Mouse (Mus musculus) embryo, embryonic 10.5 days (tissue): ENCODE measurements around the gene Slco4a1.

Experiments
- DNase-seq: peaks from one replicate; pipeline ENCODE4 v3.0.0-alpha.2; 2015; ENCODE audit warnings: low spot score

The Slco4a1 gene

DNA sequence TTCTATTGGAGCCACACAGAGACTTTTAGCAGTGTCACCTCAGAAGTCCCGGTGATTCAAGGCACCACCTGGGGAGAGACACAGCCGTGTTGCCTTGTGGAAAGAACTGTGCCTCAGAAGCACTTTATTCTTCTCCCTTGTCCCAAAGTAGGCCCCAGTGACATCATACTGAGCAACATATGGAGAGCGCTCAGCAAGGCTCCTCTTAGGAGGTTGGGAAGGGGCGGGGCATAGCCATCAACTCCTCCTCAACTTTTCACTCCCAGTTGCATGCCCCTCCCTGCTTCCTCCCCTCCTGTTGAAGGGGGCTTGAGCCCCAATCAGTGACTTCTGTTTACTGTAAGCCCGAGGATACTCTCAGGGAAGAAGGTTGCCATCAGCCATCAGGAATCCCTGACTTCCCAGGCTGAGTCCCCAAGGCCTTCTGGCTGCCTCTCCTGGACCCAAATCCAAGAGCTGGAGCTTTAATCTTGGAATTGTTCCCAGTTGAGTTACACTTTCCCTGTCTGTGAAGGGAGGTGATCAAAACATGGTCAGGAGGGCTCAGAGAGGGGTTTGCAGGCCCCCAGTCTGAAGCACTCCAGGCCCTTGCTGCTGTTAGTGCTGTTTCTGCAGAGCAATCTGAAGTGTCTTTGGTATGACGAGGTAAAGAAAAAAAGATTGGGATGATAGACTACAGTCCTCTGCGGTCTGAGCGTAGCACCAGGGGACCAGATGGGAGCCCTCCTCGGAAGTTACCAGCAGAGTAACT is 45.3 kb downstream of the Slco4a1 start:
- no peak for DNase-seq

DNA sequence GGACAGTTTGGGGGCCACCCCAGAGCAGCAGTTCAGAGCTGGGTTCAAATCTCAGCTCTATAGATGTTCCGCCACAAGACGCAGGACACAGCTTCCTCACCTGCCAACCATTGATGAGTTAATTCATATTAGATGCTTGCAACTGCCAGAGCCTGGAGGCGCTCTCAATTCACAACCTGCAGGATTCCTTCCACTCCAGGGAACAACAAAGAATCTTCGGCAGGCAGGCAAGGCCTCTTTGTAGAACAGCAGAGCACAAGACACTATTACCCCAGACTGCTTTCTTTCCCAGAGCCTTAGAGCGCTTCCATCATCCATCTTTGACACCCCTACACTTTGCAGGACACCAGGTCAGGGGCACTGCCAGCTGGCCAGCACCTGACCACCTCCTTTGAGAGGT is 50.2 kb downstream of the Slco4a1 start:
- no peak for DNase-seq

DNA sequence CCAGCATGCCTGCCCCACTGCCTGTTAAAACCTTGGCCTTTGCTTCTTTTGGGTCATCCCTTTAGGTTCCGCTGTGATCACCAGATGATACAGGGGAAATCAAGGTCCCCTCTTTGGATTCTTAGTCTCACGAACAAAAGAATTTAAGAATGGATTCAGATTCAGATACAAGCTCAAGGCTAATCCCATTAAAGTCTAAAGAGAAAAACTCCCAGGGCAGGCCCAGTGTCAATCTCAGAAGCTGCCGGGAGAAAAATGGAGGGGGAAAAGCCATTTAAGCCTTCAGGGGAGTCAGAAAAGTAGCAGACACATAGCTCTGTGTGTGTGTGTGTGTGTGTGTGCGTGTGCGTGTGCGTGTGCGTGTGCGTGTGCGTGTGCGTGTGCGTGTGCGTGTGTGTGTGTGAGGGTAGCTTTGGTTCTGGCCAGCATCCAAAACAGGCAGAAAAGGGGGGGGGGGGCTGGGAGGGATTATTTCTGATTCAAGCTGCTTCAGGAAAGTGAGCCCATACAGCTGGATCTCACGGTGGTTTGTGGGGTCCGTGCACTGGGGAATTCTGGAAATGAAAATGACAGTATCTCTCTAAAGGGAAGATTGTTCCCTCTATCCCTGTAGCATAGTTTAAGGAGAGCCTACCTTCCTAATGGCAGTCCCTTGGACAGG is 52.5 kb downstream of the Slco4a1 start:
- no peak for DNase-seq

DNA sequence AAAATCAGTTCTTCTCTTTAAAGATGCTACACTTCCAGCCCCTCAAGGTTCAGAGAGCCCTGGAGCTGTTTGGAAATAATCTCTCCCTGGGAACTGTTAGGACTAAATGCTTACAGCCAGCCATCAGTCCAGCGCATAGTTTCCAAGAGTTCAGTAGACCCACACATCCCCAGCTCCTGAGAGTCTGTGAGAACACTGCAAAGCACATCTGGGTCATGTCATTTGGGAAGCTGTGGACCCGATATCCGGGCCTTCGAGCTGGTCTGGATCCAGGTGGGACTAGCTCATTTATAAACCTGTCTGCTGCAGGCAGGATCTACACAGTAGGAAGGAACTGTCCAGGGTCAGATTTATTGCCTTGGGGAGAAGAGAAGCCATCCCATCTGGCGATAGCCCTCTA is 54.8 kb downstream of the Slco4a1 start:
- DNase-seq = no peak

DNA sequence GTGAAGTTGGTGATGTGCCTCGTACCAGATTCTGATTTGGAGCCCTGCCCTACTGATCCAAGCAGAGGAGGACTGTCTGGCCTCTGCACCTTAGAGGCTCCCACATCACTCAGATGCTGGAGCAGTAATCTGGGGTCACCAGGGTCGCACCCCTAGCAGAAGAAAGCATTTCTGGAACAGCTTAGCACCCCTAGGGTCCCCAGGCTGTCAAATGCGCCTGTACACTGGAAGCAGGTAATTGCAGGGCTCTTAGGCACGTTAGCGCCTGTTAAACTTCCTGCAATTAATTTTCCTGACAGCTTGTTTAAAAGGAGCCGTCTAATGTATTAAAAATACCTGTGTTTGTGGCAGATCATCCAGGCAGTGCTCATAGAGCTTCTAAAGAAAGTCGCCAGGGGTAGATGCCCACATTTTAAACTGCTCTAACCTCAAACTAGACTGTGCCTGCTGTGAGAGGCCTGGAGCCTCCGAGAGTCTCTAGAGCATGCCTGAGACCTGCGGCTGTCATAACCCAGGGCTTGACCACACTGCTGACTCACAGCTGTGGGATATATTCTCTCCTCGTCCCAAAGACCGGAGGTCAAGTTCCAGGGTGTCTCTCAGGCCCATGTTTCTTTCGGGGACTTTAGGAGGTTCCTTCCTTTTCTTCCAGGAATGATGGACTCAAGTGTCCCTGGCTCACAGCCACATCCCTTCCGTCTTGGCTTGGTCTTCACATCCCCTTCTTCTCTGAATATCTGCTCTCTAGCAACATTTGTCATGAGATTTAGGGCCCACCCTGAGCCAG is 56.0 kb downstream of the Slco4a1 start:
- DNase-seq = no peak

DNA sequence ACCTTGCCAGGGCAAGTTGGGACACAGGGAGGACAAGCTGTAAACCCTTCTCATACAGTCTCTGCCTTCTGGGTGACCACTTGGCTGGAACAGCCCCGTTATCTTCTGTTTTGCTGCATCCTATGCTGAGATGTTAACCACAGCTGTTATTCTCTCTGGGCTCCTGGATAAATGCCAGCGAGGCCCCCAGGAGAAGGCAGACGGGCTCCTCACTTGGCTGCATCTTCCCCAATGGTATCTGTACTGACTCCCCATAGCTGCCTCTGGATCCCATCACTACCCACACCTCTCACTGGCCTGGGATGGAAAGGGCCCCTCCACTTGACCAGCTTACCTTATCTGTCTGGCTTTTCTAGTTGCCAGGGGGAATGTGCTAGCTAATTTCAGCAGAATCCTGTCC is 57.0 kb downstream of the Slco4a1 start:
- DNase-seq = no peak

DNA sequence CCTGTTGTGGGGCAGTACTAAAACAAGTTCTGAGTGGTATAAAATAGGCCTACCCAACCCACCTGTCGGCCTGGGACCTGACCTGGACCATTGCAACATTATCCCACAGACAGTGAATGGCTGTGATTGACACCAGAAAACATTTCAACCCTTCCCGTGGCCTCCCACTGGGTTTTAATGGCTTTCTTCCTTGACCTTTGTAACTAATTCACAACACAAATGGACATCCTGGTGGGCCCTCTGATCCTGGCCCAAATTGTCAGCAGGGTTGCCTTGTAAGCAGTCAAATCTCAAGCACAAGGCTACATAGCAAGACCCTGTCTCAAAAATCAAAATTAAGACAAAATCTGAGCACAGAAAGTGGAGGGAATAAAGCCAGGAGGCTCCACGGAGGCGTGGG is 57.8 kb downstream of the Slco4a1 start:
- DNase-seq = no peak

DNA sequence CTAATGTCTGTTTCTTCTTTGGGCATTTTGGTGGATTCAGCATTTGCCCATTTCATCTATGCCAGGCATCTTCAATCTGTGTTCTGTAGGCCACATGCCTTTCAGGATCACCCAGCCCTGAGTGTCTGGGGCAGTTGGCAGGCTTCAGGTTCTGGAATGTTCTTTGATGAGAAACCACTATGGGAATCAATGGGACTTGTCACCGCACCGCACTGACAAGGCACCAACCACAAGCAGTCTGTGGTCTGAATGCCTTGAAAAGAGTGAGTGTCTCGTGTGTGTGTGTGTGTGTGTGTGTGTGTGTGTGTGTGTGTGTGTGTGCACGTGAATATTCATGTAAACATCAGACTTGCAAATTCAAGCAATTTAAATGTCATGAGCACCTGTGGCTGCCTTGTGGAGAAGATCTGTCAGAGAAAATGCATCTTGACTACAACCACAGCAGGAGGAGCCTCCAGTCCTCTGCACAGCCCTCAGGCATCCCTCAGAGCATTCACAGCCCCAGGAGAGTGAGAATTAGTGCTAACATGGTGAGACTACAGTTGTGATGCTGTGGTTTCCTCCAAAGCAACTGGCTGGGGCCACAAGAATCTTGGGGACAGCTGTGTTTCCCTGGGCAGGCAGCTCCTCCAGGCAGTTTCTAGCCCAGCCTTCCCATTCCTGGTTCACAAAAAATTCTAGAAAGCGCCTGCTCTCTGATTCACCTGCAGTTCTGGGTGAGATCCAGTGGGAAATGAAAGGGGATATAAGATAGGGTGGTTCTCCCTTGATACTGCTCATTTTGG is 65.6 kb downstream of the Slco4a1 start:
- no peak for DNase-seq

DNA sequence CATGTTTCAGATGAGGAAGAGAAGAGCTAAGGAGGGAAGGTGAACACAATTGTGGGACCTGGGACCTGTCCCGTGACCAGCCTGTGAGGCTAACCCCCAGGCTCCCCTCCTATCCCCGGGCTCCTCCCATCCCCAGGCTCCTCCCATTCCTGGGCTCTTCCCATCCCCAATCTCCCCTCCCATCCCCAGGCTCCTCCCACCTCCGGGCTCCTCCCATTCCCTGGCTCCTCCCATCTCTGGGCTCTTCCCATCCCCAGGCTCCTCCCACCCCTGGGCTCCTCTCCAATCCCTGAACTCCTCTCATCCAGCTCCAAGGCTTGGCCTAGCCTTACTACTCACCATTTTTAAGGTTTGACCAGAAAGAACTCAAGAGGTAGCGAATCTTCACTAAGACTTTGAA is 66.8 kb downstream of the Slco4a1 start:
- DNase-seq = no peak
